Mouse (Mus musculus): ENCODE results near the gene Nfam1.
A peak's percentile ranks its signal among the peaks of the same experiment; 100 is the strongest.

The Nfam1 gene

GRCm38 (mm10) chr15:83037755-83038483 is 4.8 kb upstream of the Nfam1 start:
- DNase-seq, result peak; percentile 82

- DNase-seq, result no peak
Observed at GRCm38 (mm10) chr15:83036900-83037519, 3.9 kb upstream of the Nfam1 start.

DNA sequence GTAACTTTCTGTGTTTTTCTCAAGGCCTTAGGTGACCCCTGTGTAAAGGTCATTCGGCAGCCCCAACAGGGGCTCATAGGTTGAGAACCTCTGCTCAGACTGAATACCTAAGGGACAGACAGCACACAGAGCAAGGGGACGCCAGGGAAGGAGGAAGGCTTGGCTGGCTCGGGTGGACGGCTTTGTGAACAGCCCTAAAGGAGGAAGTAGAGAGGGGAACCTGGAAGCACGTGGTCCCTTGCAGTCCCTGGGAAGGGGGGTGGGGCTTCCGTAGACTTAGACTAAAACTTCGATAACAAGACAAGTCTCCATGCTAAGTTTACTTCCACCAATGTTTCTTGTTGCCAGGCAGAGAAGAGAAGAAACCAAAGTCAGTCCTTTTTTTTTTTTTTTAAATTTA is 3.0 kb upstream of the Nfam1 start:
- DNase-seq, result no peak

- DNase-seq, result peak; percentile 67
Observed at GRCm38 (mm10) chr15:83034275-83034977, 1.3 kb upstream of the Nfam1 start.

GRCm38 (mm10) chr15:83030884-83031283 is 2.2 kb downstream of the Nfam1 start:
- no peak for DNase-seq

- peak; percentile 64 for DNase-seq
Observed at GRCm38 (mm10) chr15:83029725-83030718, 3.1 kb downstream of the Nfam1 start.

DNA sequence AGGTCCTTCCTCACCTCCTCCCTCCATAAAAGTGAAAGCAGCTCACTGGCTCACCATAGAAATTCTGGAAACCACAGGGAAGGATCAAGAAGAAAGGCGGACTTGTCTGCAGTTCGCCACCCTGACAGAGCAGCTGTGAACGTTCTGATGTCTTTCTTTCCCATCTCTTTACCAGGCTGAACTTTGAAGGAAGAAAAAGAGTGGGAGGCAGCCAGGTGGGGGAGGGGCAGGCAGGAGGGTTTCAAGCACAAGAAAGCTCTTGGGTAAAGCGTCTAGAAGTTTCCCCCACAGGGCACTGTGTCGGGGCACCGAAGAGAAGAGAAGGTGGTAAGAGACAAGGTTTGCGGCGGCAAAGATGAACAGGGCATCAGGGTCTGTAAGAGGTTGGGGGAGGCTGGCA is 7.0 kb downstream of the Nfam1 start:
- DNase-seq, result no peak

- peak; percentile 74 for DNase-seq
Observed at GRCm38 (mm10) chr15:83025041-83025760, 7.9 kb downstream of the Nfam1 start.

GRCm38 (mm10) chr15:83022947-83023346 is 10.2 kb downstream of the Nfam1 start:
- no peak for DNase-seq

- DNase-seq, result peak; percentile 64
Observed at GRCm38 (mm10) chr15:83010990-83011664, 22.0 kb downstream of the Nfam1 start.

DNA sequence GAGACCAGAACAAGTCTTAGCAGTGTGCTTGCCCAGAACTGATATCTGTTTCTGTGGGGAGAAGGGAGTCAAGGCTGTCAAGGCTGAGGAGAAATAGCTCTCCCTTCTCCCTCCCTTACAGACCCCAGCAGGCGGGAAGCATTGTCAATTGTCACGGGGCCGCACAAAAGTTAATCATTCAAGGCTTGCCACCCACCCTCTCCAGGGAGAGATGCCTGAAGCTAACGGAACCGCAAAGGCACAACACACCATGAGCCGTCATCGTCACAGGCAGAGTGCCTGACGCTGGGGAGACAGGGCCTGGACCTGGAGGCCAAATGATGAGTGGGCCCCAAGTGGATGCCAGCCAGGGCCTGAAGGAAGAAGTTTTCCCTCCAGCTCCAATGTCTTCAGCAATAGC is 22.7 kb downstream of the Nfam1 start:
- DNase-seq, result no peak

- no peak for DNase-seq
Observed at GRCm38 (mm10) chr15:83009532-83009931, 23.6 kb downstream of the Nfam1 start.

DNA sequence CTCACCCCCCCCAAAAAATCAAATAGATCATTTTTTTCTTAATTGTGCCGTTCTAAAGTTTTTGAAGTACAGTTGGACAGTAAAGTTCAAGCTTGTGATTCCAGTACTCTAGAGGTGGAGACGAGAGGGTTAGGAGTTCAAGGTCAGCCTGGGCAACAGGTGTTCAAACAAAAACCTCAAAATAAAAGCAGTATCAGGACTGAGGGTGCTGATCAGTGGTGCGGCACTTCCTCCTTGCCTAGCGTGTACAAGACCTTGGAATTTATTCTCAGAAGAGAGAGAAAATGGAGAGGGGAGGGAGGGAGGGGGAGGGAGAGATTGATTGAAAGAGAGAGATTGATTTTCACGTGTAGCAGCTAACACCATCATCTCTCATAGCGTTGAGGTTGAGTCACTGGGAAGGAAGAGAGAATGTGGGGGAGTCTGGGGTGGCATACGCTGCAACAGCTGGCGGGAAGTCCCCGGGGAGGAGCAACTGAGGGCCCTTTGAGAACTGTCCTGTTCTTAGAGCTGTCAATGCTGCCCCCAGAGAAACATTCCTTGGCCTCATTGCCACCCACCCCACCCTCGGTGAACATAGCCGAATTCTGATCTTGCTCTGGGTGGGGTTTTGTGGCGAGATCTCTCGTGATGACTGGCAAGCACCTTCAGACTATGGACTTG is 24.2 kb downstream of the Nfam1 start:
- DNase-seq, result no peak

GRCm38 (mm10) chr15:83007346-83007920 is 25.7 kb downstream of the Nfam1 start:
- no peak for DNase-seq

DNA sequence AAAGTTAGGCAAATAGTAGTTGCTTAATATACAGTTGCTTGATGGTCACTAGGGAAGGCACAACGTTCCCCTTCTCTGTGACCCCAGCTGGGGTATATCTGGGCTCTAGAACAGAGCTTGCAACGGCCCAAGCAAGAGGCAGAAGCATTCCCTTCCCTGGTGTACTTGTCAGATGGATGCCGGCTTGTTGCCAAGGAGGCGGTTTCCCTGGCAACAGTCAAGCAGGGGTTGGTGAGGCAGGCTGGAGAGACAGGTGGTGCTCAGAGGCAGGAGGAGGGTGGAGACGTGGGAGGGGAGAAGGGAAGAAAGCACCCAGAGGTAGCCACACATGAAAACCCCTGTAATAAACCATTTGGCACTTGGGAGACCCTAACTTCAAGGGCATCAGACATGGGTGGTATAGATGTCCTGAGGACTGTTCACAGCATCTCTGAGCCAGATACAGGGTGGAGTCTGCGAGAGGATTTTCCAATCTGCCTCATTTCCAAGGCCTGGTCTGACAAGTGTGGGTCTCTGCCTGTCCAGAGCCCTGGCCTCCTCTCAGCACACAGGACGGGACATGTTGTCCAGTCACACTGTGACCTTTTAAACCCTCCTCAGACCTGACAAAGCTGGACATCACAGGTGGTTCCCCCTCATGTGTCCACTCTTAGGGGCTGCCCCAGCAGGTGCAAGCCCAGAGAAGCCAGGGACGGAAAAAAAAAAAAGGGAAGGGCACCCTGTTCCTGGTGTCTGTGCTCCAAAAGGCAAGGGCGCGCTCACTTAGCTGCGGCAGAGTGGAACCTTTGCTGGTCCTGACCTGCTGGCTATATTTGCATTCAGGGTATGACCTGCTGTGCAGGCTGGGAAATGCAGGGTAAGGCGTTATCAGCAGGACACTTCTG is 30.2 kb downstream of the Nfam1 start:
- DNase-seq, result peak; percentile 72

DNA sequence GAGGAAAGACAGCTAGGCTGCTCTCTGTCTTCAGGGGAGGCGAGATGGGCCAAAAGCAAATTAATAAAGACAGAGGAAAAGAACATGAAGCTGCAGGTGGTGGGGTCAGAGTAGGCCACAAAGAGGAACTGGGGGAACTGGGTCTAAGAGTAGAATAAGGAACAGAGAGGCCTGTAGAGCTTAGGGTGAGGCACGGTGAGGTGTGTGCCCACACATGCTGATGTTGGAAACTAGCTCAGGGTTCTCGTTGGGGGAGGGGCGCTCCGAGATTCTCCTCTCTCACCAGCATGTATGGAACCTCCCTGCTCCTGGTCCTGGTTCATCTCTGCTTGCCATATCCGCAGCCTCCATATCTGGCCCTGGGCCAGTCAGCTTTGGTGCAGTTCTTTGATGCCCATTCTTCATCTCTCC is 34.3 kb downstream of the Nfam1 start:
- no peak for DNase-seq

- no peak for DNase-seq
Observed at GRCm38 (mm10) chr15:82996431-82996830, 36.7 kb downstream of the Nfam1 start.

GRCm38 (mm10) chr15:82995239-82995638 is 37.9 kb downstream of the Nfam1 start:
- DNase-seq, result no peak

- DNase-seq, result no peak
Observed at GRCm38 (mm10) chr15:82992911-82993310, 40.2 kb downstream of the Nfam1 start.

Data from embryo, embryonic 11 days (tissue).